Mouse (Mus musculus) forebrain, embryonic 14.5 days (tissue): Measurements from ENCODE around the gene Sptlc2. TPM values are rescaled to one million over a fixed set of nuclear protein-coding genes. Genes with fewer than 3 reads are reported as not detected.

Experiments used
- ATAC-seq: fragments of 200-750 bp; cut with Nextera tagmentation; 2 replicates; pipeline ENCODE4 v1.8.0; 2017; ENCODE audit warnings: mild to moderate bottlenecking, moderate library complexity
- DNase-seq: peaks from one replicate; pipeline ENCODE4 v3.0.0-alpha.2; 2015; ENCODE audit warnings: low spot score
- H3K27ac ChIP-seq: fragments of 300-500 bp; sonication (generic); 2 replicates; pipeline ENCODE4 v1.5.1; 2014; ENCODE audit warnings: low read depth, mild to moderate bottlenecking, control low read depth, low read length, moderate library complexity
- H3K27me3 ChIP-seq: fragments of 300-500 bp; sonication (generic); replicated peaks from 2 replicates; pipeline ENCODE4 v1.6.1; 2014; ENCODE audit warnings: low read length, control low read depth, mixed read lengths; ENCODE audit not compliant: control insufficient read depth, insufficient read depth
- H3K36me3 ChIP-seq: fragments of 300-500 bp; sonication (generic); 2 replicates; pipeline ENCODE4 v1.6.1; 2014; ENCODE audit warnings: low read length, control low read depth; ENCODE audit not compliant: control insufficient read depth, insufficient read depth
- H3K4me1 ChIP-seq: fragments of 300-500 bp; sonication (generic); 2 replicates; pipeline ENCODE4 v1.6.1; 2014; ENCODE audit warnings: antibody characterized with exemption, low read length, control low read depth; ENCODE audit not compliant: control insufficient read depth, insufficient read depth
- H3K4me2 ChIP-seq: fragments of 300-500 bp; sonication (generic); 2 replicates; pipeline ENCODE4 v1.6.1; 2014; ENCODE audit warnings: mild to moderate bottlenecking, control low read depth, low read length
- H3K4me3 ChIP-seq: fragments of 300-500 bp; sonication (generic); 2 replicates; pipeline ENCODE4 v1.5.1; 2014; ENCODE audit warnings: low read depth, low read length, control low read depth
- H3K9ac ChIP-seq: fragments of 300-500 bp; sonication (generic); 2 replicates; pipeline ENCODE4 v1.6.1; 2014; ENCODE audit warnings: mild to moderate bottlenecking, low read length, control low read depth, moderate library complexity
- H3K9me3 ChIP-seq: fragments of 300-500 bp; sonication (generic); replicated peaks from 2 replicates; pipeline ENCODE4 v1.6.1; 2016; ENCODE audit warnings: low read length, control low read depth, mixed read lengths; ENCODE audit not compliant: control insufficient read depth
- WGBS: fragments of 180-500 bp; shearing (Covaris S2); extraction: QIAGEN DNeasy Blood & Tissue Kit; methylation state at CpG from one replicate; pipeline ENCODE4 v1.1.7; 2014; 5-methylcytosine and 5-hydroxymethylcytosine counted together
- polyA plus RNA-seq: library from polyadenylated mRNA; unstranded; fragments of >200 nt; fragmentation: Nextera tagmentation; extraction: Ambion mirVana; gene quantifications from 2 replicates; pipeline ENCODE4 v1.2.1, GENCODE M21; 2014

The Sptlc2 gene
- polyA plus RNA-seq, 1 experiment from 2014 or later: 51.8 TPM

- no peaks in the 10 kb centered on the region for H3K9me3 ChIP-seq
- no peak overlapping the region for H3K4me2 ChIP-seq
- H3K4me1 ChIP-seq: peaks cover 12% of the 10 kb centered on the region; the same call in 1 of the 2 replicates
- H3K4me3 ChIP-seq: no peak overlapping the region
- ATAC-seq: no peak
- 20% methylated on average over 5 of the region's 5 CpGs for WGBS
- H3K27me3 ChIP-seq: no peaks in the 10 kb centered on the region
- H3K27ac ChIP-seq: no peak overlapping the region
- no peak for DNase-seq
- no peaks in the 10 kb centered on the region for H3K36me3 ChIP-seq
- no peak overlapping the region for H3K9ac ChIP-seq
These were observed 56.2 kb downstream of the Sptlc2 start for GRCm38 (mm10) chr12:87331908-87332307.

GRCm38 (mm10) chr12:87331053-87331456 lies 57.1 kb downstream of the Sptlc2 start:
- peak; percentile 30 for DNase-seq
- Histone ChIP-seq H3K36me3 (no peaks in the 10 kb centered on the region), H3K9me3 (no peaks in the 10 kb centered on the region), H3K9ac (no peak overlapping the region), H3K27me3 (no peaks in the 10 kb centered on the region), H3K4me3 (no peak overlapping the region), H3K4me2 (no peak overlapping the region), H3K27ac (no peak overlapping the region), H3K4me1 (peaks cover 12% of the 10 kb centered on the region; the same call in 1 of the 2 replicates)
- 27% methylated on average over 6 of the region's 6 CpGs for WGBS
- no peak for ATAC-seq

- Histone ChIP-seq H3K36me3 (no peaks in the 10 kb centered on the region), H3K27me3 (no peaks in the 10 kb centered on the region), H3K27ac (no peak overlapping the region), H3K4me1 (peaks cover 12% of the 10 kb centered on the region; the same call in 1 of the 2 replicates), H3K4me3 (no peak overlapping the region), H3K9ac (no peak overlapping the region), H3K9me3 (no peaks in the 10 kb centered on the region), H3K4me2 (no peak overlapping the region)
- WGBS: 61% methylated on average over 2 of the region's 2 CpGs
- DNase-seq: no peak
- ATAC-seq: no peak
These were observed 57.9 kb downstream of the Sptlc2 start for GRCm38 (mm10) chr12:87330213-87330612.

- no peak overlapping the region for H3K4me3 ChIP-seq
- no peaks in the 10 kb centered on the region for H3K9me3 ChIP-seq
- no peaks in the 10 kb centered on the region for H3K27me3 ChIP-seq
- H3K4me2 ChIP-seq: no peak overlapping the region
- 0 out of 2 replicates have a peak, but pooled peaks cover 4% of the 10 kb centered on the region for H3K36me3 ChIP-seq
- DNase-seq (no peak), ATAC-seq (peak; percentile 20; the same call in 1 of the 2 replicates)
- H3K4me1 ChIP-seq: peaks cover 12% of the 10 kb centered on the region; the same call in 1 of the 2 replicates
- WGBS: 6% methylated on average over 4 of the region's 4 CpGs
- H3K27ac ChIP-seq: no peak overlapping the region
- H3K9ac ChIP-seq: no peak overlapping the region
These were observed 60.1 kb downstream of the Sptlc2 start for GRCm38 (mm10) chr12:87328025-87328424.

GRCm38 (mm10) chr12:87327610-87328009 lies 60.5 kb downstream of the Sptlc2 start:
- Histone ChIP-seq H3K4me1 (peaks cover 12% of the 10 kb centered on the region; the same call in 1 of the 2 replicates), H3K27ac (no peak overlapping the region), H3K9me3 (no peaks in the 10 kb centered on the region), H3K36me3 (0 out of 2 replicates have a peak, but pooled peaks cover 4% of the 10 kb centered on the region), H3K9ac (no peak overlapping the region), H3K27me3 (no peaks in the 10 kb centered on the region), H3K4me3 (no peak overlapping the region), H3K4me2 (no peak overlapping the region)
- DNase-seq (peak; percentile 75), ATAC-seq (peak; percentile 72; the same call in 1 of the 2 replicates)
- 3% methylated on average over 7 of the region's 7 CpGs for WGBS

- 0 out of 2 replicates have a peak, but pooled peaks cover 4% of the 10 kb centered on the region for H3K36me3 ChIP-seq
- ATAC-seq (no peak), DNase-seq (no peak)
- no peaks in the 10 kb centered on the region for H3K9me3 ChIP-seq
- H3K4me2 ChIP-seq: no peak overlapping the region
- peaks cover 6% of the 10 kb centered on the region; the same call in 1 of the 2 replicates for H3K4me1 ChIP-seq
- H3K9ac ChIP-seq: no peak overlapping the region
- WGBS: 91% methylated on average over 3 of the region's 3 CpGs
- H3K27ac ChIP-seq: no peak overlapping the region
- H3K27me3 ChIP-seq: no peaks in the 10 kb centered on the region
- H3K4me3 ChIP-seq: no peak overlapping the region
These were observed 62.7 kb downstream of the Sptlc2 start for GRCm38 (mm10) chr12:87325452-87325851.

- DNase-seq (no peak), ATAC-seq (no peak)
- Histone ChIP-seq H3K9me3 (no peaks in the 10 kb centered on the region), H3K36me3 (0 out of 2 replicates have a peak, but pooled peaks cover 4% of the 10 kb centered on the region), H3K27me3 (no peaks in the 10 kb centered on the region), H3K4me2 (no peak overlapping the region), H3K4me3 (no peak overlapping the region), H3K4me1 (no peaks in the 10 kb centered on the region), H3K27ac (no peak overlapping the region), H3K9ac (no peak overlapping the region)
- 95% methylated on average over 3 of the region's 3 CpGs for WGBS
These were observed 68.9 kb downstream of the Sptlc2 start for GRCm38 (mm10) chr12:87319229-87319628.

- WGBS: 23% methylated on average over 1 of the region's 1 CpGs
- no peaks in the 10 kb centered on the region for H3K9me3 ChIP-seq
- H3K36me3 ChIP-seq: no peaks in the 10 kb centered on the region
- H3K4me2 ChIP-seq: no peak overlapping the region
- DNase-seq: no peak
- H3K4me1 ChIP-seq: no peaks in the 10 kb centered on the region
- no peak overlapping the region for H3K9ac ChIP-seq
- H3K27ac ChIP-seq: no peak overlapping the region
- H3K27me3 ChIP-seq: no peaks in the 10 kb centered on the region
- ATAC-seq: no peak
- H3K4me3 ChIP-seq: no peak overlapping the region
These were observed 70.2 kb downstream of the Sptlc2 start for GRCm38 (mm10) chr12:87317951-87318350.

GRCm38 (mm10) chr12:87313098-87313497 lies 75.1 kb downstream of the Sptlc2 start:
- H3K9ac ChIP-seq: no peak overlapping the region
- no peaks in the 10 kb centered on the region for H3K27me3 ChIP-seq
- no peak overlapping the region for H3K4me3 ChIP-seq
- no peaks in the 10 kb centered on the region for H3K9me3 ChIP-seq
- no peak for DNase-seq
- no peak overlapping the region for H3K4me2 ChIP-seq
- no peak for ATAC-seq
- 67% methylated on average over 2 of the region's 2 CpGs for WGBS
- H3K4me1 ChIP-seq: no peaks in the 10 kb centered on the region
- peaks cover 24% of the 10 kb centered on the region for H3K36me3 ChIP-seq
- no peak overlapping the region for H3K27ac ChIP-seq
